Mouse (Mus musculus): ENCODE results near the gene Egf. TPM values are rescaled to one million over a fixed set of nuclear protein-coding genes. Genes with fewer than 3 reads are reported as not detected.

The Egf gene
- polyA plus RNA-seq, 1 experiment: 1.2 TPM

- no peak for TF ChIP-seq POLR2A (IDR thresholded peaks at IDR 0.05; ENCODE audit: insufficient read depth, low read length)
- TF ChIP-seq EP300 (IDR thresholded peaks at IDR 0.05; ENCODE audit: insufficient read depth, low read depth, low read length): no peak
- TF ChIP-seq CTCF (IDR thresholded peaks at IDR 0.05; ENCODE audit: low read depth, low read length): no peak
- H3K9me3 ChIP-seq (replicated peaks; ENCODE audit: control insufficient read depth, insufficient read depth, low read length, poor library complexity, severe bottlenecking): no peaks in the 10 kb centered on the region
Measured at GRCm38 (mm10) chr3:129680258-129680657, 74.9 kb downstream of the Egf start.

GRCm38 (mm10) chr3:129675923-129676322 is 79.2 kb downstream of the Egf start:
- H3K27me3 ChIP-seq (ENCODE audit: control insufficient read depth, insufficient read depth, low read length, poor library complexity, severe bottlenecking): no peaks in the 10 kb centered on the region
- TF ChIP-seq POLR2A (IDR thresholded peaks at IDR 0.05; ENCODE audit: insufficient read depth, low read length) (no peak), CTCF (IDR thresholded peaks at IDR 0.05; ENCODE audit: low read depth, low read length) (no peak), EP300 (IDR thresholded peaks at IDR 0.05; ENCODE audit: insufficient read depth, low read depth, low read length) (no peak)
- no peak overlapping the region for H3K27ac ChIP-seq (ENCODE audit: insufficient read depth, low read length)
- H3K36me3 ChIP-seq (ENCODE audit: control insufficient read depth, insufficient read depth, low read length, poor library complexity, severe bottlenecking): no peaks in the 10 kb centered on the region
- H3K4me3 ChIP-seq (ENCODE audit: low read depth, low read length): no peak overlapping the region
- no peak overlapping the region for H3K9ac ChIP-seq (ENCODE audit: low read depth, poor library complexity, severe bottlenecking)
- peaks cover 2% of the 10 kb centered on the region for H3K4me1 ChIP-seq (ENCODE audit: control insufficient read depth, insufficient read depth, low read length)
- no peaks in the 10 kb centered on the region for H3K9me3 ChIP-seq (replicated peaks; ENCODE audit: control insufficient read depth, insufficient read depth, low read length, poor library complexity, severe bottlenecking)

More at GRCm38 (mm10) chr3:129680258-129680657, 74.9 kb downstream of the Egf start:
- Histone ChIP-seq H3K4me1 (ENCODE audit: control insufficient read depth, insufficient read depth, low read length) (peaks cover 2% of the 10 kb centered on the region), H3K9ac (ENCODE audit: low read depth, poor library complexity, severe bottlenecking) (no peak overlapping the region), H3K27me3 (ENCODE audit: control insufficient read depth, insufficient read depth, low read length, poor library complexity, severe bottlenecking) (no peaks in the 10 kb centered on the region), H3K27ac (ENCODE audit: insufficient read depth, low read length) (no peak overlapping the region), H3K36me3 (ENCODE audit: control insufficient read depth, insufficient read depth, low read length, poor library complexity, severe bottlenecking) (no peaks in the 10 kb centered on the region), H3K4me3 (ENCODE audit: low read depth, low read length) (no peak overlapping the region)

GRCm38 (mm10) chr3:129663906-129664305 is 91.2 kb downstream of the Egf start:
- Histone ChIP-seq H3K27ac (ENCODE audit: insufficient read depth, low read length) (no peak overlapping the region), H3K4me1 (ENCODE audit: control insufficient read depth, insufficient read depth, low read length) (no peaks in the 10 kb centered on the region), H3K4me3 (ENCODE audit: low read depth, low read length) (no peak overlapping the region), H3K36me3 (ENCODE audit: control insufficient read depth, insufficient read depth, low read length, poor library complexity, severe bottlenecking) (no peaks in the 10 kb centered on the region), H3K27me3 (ENCODE audit: control insufficient read depth, insufficient read depth, low read length, poor library complexity, severe bottlenecking) (no peaks in the 10 kb centered on the region; the same call in 1 of the 2 replicates), H3K9me3 (replicated peaks; ENCODE audit: control insufficient read depth, insufficient read depth, low read length, poor library complexity, severe bottlenecking) (no peaks in the 10 kb centered on the region; the same call in 1 of the 2 replicates), H3K9ac (ENCODE audit: low read depth, poor library complexity, severe bottlenecking) (no peak overlapping the region)
- no peak for TF ChIP-seq EP300 (IDR thresholded peaks at IDR 0.05; ENCODE audit: insufficient read depth, low read depth, low read length)
- TF ChIP-seq POLR2A (IDR thresholded peaks at IDR 0.05; ENCODE audit: insufficient read depth, low read length): no peak
- no peak for TF ChIP-seq CTCF (IDR thresholded peaks at IDR 0.05; ENCODE audit: low read depth, low read length)

GRCm38 (mm10) chr3:129658776-129659175 is 96.3 kb downstream of the Egf start:
- Histone ChIP-seq H3K27ac (ENCODE audit: insufficient read depth, low read length) (no peak overlapping the region), H3K27me3 (ENCODE audit: control insufficient read depth, insufficient read depth, low read length, poor library complexity, severe bottlenecking) (no peaks in the 10 kb centered on the region; the same call in 1 of the 2 replicates), H3K9me3 (replicated peaks; ENCODE audit: control insufficient read depth, insufficient read depth, low read length, poor library complexity, severe bottlenecking) (peaks cover 14% of the 10 kb centered on the region), H3K4me3 (ENCODE audit: low read depth, low read length) (no peak overlapping the region), H3K4me1 (ENCODE audit: control insufficient read depth, insufficient read depth, low read length) (no peaks in the 10 kb centered on the region), H3K36me3 (ENCODE audit: control insufficient read depth, insufficient read depth, low read length, poor library complexity, severe bottlenecking) (no peaks in the 10 kb centered on the region), H3K9ac (ENCODE audit: low read depth, poor library complexity, severe bottlenecking) (no peak overlapping the region)
- TF ChIP-seq POLR2A (IDR thresholded peaks at IDR 0.05; ENCODE audit: insufficient read depth, low read length) (no peak), EP300 (IDR thresholded peaks at IDR 0.05; ENCODE audit: insufficient read depth, low read depth, low read length) (no peak), CTCF (IDR thresholded peaks at IDR 0.05; ENCODE audit: low read depth, low read length) (no peak)

- Histone ChIP-seq H3K27me3 (ENCODE audit: control insufficient read depth, insufficient read depth, low read length, poor library complexity, severe bottlenecking) (no peaks in the 10 kb centered on the region; the same call in 1 of the 2 replicates), H3K27ac (ENCODE audit: insufficient read depth, low read length) (no peak overlapping the region), H3K4me3 (ENCODE audit: low read depth, low read length) (no peak overlapping the region), H3K36me3 (ENCODE audit: control insufficient read depth, insufficient read depth, low read length, poor library complexity, severe bottlenecking) (no peaks in the 10 kb centered on the region), H3K9ac (ENCODE audit: low read depth, poor library complexity, severe bottlenecking) (no peak overlapping the region), H3K9me3 (replicated peaks; ENCODE audit: control insufficient read depth, insufficient read depth, low read length, poor library complexity, severe bottlenecking) (peaks cover 20% of the 10 kb centered on the region), H3K4me1 (ENCODE audit: control insufficient read depth, insufficient read depth, low read length) (no peaks in the 10 kb centered on the region)
- no peak for TF ChIP-seq POLR2A (IDR thresholded peaks at IDR 0.05; ENCODE audit: insufficient read depth, low read length)
- TF ChIP-seq CTCF (IDR thresholded peaks at IDR 0.05; ENCODE audit: low read depth, low read length): no peak
- no peak for TF ChIP-seq EP300 (IDR thresholded peaks at IDR 0.05; ENCODE audit: insufficient read depth, low read depth, low read length)
Measured at GRCm38 (mm10) chr3:129657775-129658174, 97.3 kb downstream of the Egf start.

- H3K9ac ChIP-seq (ENCODE audit: low read depth, poor library complexity, severe bottlenecking): no peak overlapping the region
- H3K27me3 ChIP-seq (ENCODE audit: control insufficient read depth, insufficient read depth, low read length, poor library complexity, severe bottlenecking): no peaks in the 10 kb centered on the region; the same call in 1 of the 2 replicates
- no peak overlapping the region for H3K4me3 ChIP-seq (ENCODE audit: low read depth, low read length)
- no peaks in the 10 kb centered on the region for H3K36me3 ChIP-seq (ENCODE audit: control insufficient read depth, insufficient read depth, low read length, poor library complexity, severe bottlenecking)
- TF ChIP-seq EP300 (IDR thresholded peaks at IDR 0.05; ENCODE audit: insufficient read depth, low read depth, low read length): no peak
- no peak for TF ChIP-seq POLR2A (IDR thresholded peaks at IDR 0.05; ENCODE audit: insufficient read depth, low read length)
- TF ChIP-seq CTCF (IDR thresholded peaks at IDR 0.05; ENCODE audit: low read depth, low read length): no peak
- no peak overlapping the region for H3K27ac ChIP-seq (ENCODE audit: insufficient read depth, low read length)
- H3K4me1 ChIP-seq (ENCODE audit: control insufficient read depth, insufficient read depth, low read length): no peaks in the 10 kb centered on the region
- peaks cover 22% of the 10 kb centered on the region for H3K9me3 ChIP-seq (replicated peaks; ENCODE audit: control insufficient read depth, insufficient read depth, low read length, poor library complexity, severe bottlenecking)
Measured at GRCm38 (mm10) chr3:129657222-129657621, 97.9 kb downstream of the Egf start.
